Mouse (Mus musculus): ENCODE results near the gene Tmtc2. TPM values are rescaled to one million over a fixed set of nuclear protein-coding genes. Genes with fewer than 3 reads are reported as not detected.
"Not testable (repeated sequence)": the region's sequence is repeated elsewhere in the genome, so short reads cannot be mapped to it uniquely, and the experiment has no call there.

Gene Tmtc2
- polyA plus RNA-seq, 1 experiment from 2014 or later = 10.9 TPM

GRCm38 (mm10) chr10:105260053-105260452 lies 314.2 kb downstream of the Tmtc2 start:
- Histone ChIP-seq H3K9me3 (no peaks in the 10 kb centered on the region), H3K36me3 (no peaks in the 10 kb centered on the region), H3K4me3 (no peak overlapping the region), H3K27me3 (no peaks in the 10 kb centered on the region), H3K4me2 (replicated peaks) (no peak overlapping the region), H3K9ac (replicated peaks) (no peak overlapping the region), H3K27ac (replicated peaks) (no peak overlapping the region), H3K4me1 (no peaks in the 10 kb centered on the region)
- WGBS = 53% methylated on average over 3 of the region's 3 CpGs
- 0 out of 2 replicates have a peak, but pooled peaks have one; percentile 19 for ATAC-seq (ENCODE audit: low FRiP score, low read depth)

- H3K4me3 ChIP-seq; H3K4me1 ChIP-seq; H3K27ac ChIP-seq (replicated peaks); H3K9ac ChIP-seq (replicated peaks); H3K36me3 ChIP-seq; H3K4me2 ChIP-seq (replicated peaks); H3K27me3 ChIP-seq; ATAC-seq (ENCODE audit: low FRiP score, low read depth); H3K9me3 ChIP-seq: not testable (repeated sequence)
- 80% methylated on average over 22 of the region's 22 CpGs for WGBS
Measured at GRCm38 (mm10) chr10:105238291-105238690, 336.0 kb downstream of the Tmtc2 start.

GRCm38 (mm10) chr10:105232864-105233263 lies 341.4 kb downstream of the Tmtc2 start:
- Histone ChIP-seq H3K9ac (replicated peaks) (no peak overlapping the region), H3K27ac (replicated peaks) (no peak overlapping the region), H3K27me3 (no peaks in the 10 kb centered on the region), H3K4me2 (replicated peaks) (no peak overlapping the region), H3K4me3 (no peak overlapping the region), H3K36me3 (no peaks in the 10 kb centered on the region), H3K4me1 (no peaks in the 10 kb centered on the region), H3K9me3 (no peaks in the 10 kb centered on the region)
- ATAC-seq (ENCODE audit: low FRiP score, low read depth) = no peak
- WGBS = 93% methylated on average over 2 of the region's 2 CpGs

- Histone ChIP-seq H3K9me3 (no peaks in the 10 kb centered on the region), H3K4me2 (replicated peaks) (no peak overlapping the region), H3K27me3 (no peaks in the 10 kb centered on the region), H3K4me3 (no peak overlapping the region), H3K36me3 (no peaks in the 10 kb centered on the region), H3K4me1 (no peaks in the 10 kb centered on the region), H3K27ac (replicated peaks) (no peak overlapping the region), H3K9ac (replicated peaks) (no peak overlapping the region)
- ATAC-seq (ENCODE audit: low FRiP score, low read depth) = no peak
- 85% methylated on average over 7 of the region's 7 CpGs for WGBS
Measured at GRCm38 (mm10) chr10:105230416-105230815, 343.8 kb downstream of the Tmtc2 start.

- Histone ChIP-seq H3K9me3 (no peaks in the 10 kb centered on the region), H3K4me1 (no peaks in the 10 kb centered on the region), H3K27ac (replicated peaks) (no peak overlapping the region), H3K27me3 (no peaks in the 10 kb centered on the region), H3K4me3 (no peak overlapping the region), H3K36me3 (no peaks in the 10 kb centered on the region), H3K4me2 (replicated peaks) (no peak overlapping the region), H3K9ac (replicated peaks) (no peak overlapping the region)
- whole genome bisulfite sequencing = 92% methylated on average over 2 of the region's 2 CpGs
- ATAC-seq (ENCODE audit: low FRiP score, low read depth) = no peak
Measured at GRCm38 (mm10) chr10:105228623-105229022, 345.6 kb downstream of the Tmtc2 start.

DNA sequence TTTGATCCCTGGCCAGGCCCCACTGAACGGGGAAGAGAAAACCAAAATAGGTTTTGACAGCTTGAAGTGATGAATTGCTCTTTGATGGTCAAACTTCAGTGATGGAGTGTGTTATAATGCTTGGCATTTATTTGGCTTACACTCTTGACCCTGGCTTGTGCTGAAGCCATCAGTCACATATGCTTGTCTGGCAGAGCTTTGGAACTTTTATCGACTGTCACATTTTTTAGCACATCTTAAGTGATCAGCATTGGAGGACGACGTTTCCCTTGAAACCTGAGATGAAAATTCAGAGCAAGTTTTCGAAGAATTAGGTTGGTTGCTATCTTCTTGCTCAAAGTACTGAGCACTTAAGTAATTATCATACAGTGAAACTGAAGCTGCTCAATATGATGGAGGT lies 346.6 kb downstream of the Tmtc2 start:
- H3K27me3 ChIP-seq = no peaks in the 10 kb centered on the region
- no peak overlapping the region for H3K9ac ChIP-seq (replicated peaks)
- H3K36me3 ChIP-seq = no peaks in the 10 kb centered on the region
- H3K9me3 ChIP-seq = no peaks in the 10 kb centered on the region
- no peak overlapping the region for H3K4me3 ChIP-seq
- no peak for ATAC-seq (ENCODE audit: low FRiP score, low read depth)
- no peak overlapping the region for H3K4me2 ChIP-seq (replicated peaks)
- no peak overlapping the region for H3K27ac ChIP-seq (replicated peaks)
- WGBS = 71% methylated on average over 5 of the region's 5 CpGs
- no peaks in the 10 kb centered on the region for H3K4me1 ChIP-seq

- Histone ChIP-seq H3K27me3 (no peaks in the 10 kb centered on the region), H3K27ac (replicated peaks) (no peak overlapping the region), H3K4me2 (replicated peaks) (no peak overlapping the region), H3K9me3 (no peaks in the 10 kb centered on the region), H3K4me3 (no peak overlapping the region), H3K9ac (replicated peaks) (no peak overlapping the region), H3K36me3 (no peaks in the 10 kb centered on the region), H3K4me1 (no peaks in the 10 kb centered on the region)
- no peak for ATAC-seq (ENCODE audit: low FRiP score, low read depth)
- 89% methylated on average over 6 of the region's 6 CpGs for WGBS
Measured at GRCm38 (mm10) chr10:105225714-105226113, 348.5 kb downstream of the Tmtc2 start.

- no peak overlapping the region for H3K27ac ChIP-seq (replicated peaks)
- H3K9me3 ChIP-seq = no peaks in the 10 kb centered on the region
- H3K36me3 ChIP-seq = no peaks in the 10 kb centered on the region
- no peaks in the 10 kb centered on the region for H3K4me1 ChIP-seq
- no peaks in the 10 kb centered on the region for H3K27me3 ChIP-seq
- no peak overlapping the region for H3K4me3 ChIP-seq
- WGBS = 92% methylated on average over 5 of the region's 5 CpGs
- H3K4me2 ChIP-seq (replicated peaks) = no peak overlapping the region
- ATAC-seq (ENCODE audit: low FRiP score, low read depth) = no peak
- H3K9ac ChIP-seq (replicated peaks) = no peak overlapping the region
Measured at GRCm38 (mm10) chr10:105222904-105223303, 351.3 kb downstream of the Tmtc2 start.

DNA sequence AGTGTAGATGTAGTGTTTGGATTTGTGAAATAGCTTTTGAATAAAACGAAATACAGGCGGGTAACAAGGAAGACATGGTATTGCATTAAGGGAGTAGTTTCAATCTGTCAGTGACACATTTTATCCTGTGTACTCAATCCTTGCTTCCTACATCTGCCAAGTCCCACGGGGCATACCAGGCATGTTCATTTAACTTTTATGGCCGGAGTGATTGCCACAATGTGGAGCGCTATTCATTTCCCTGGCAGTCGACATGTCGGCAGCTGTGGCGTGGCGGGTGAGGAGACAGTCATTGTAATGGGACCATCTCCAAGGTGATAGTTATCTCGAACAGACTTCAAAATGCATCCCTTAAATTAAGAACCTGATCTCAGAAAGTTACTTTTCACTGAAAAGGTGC lies 372.8 kb downstream of the Tmtc2 start:
- Histone ChIP-seq H3K4me3 (no peak overlapping the region), H3K27me3 (no peaks in the 10 kb centered on the region), H3K4me2 (replicated peaks) (no peak overlapping the region), H3K9ac (replicated peaks) (no peak overlapping the region), H3K36me3 (no peaks in the 10 kb centered on the region), H3K9me3 (no peaks in the 10 kb centered on the region), H3K27ac (replicated peaks) (no peak overlapping the region), H3K4me1 (peaks cover 9% of the 10 kb centered on the region)
- no peak for ATAC-seq (ENCODE audit: low FRiP score, low read depth)
- WGBS = 81% methylated on average over 10 of the region's 10 CpGs

GRCm38 (mm10) chr10:105200678-105201077 lies 373.6 kb downstream of the Tmtc2 start:
- Histone ChIP-seq H3K27ac (replicated peaks) (no peak overlapping the region), H3K9me3 (no peaks in the 10 kb centered on the region), H3K4me2 (replicated peaks) (no peak overlapping the region), H3K27me3 (no peaks in the 10 kb centered on the region), H3K4me1 (peaks cover 9% of the 10 kb centered on the region), H3K9ac (replicated peaks) (no peak overlapping the region), H3K4me3 (no peak overlapping the region), H3K36me3 (no peaks in the 10 kb centered on the region)
- ATAC-seq (ENCODE audit: low FRiP score, low read depth) = peak; percentile 24; the same call in 1 of the 2 replicates
- WGBS = 77% methylated on average over 2 of the region's 2 CpGs

GRCm38 (mm10) chr10:105200092-105200491 lies 374.2 kb downstream of the Tmtc2 start:
- WGBS = 13% methylated on average over 4 of the region's 4 CpGs
- Histone ChIP-seq H3K9me3 (no peaks in the 10 kb centered on the region), H3K4me3 (no peak overlapping the region), H3K4me2 (replicated peaks) (no peak overlapping the region), H3K27me3 (no peaks in the 10 kb centered on the region), H3K27ac (replicated peaks) (peak overlapping the region; percentile 43), H3K9ac (replicated peaks) (no peak overlapping the region), H3K4me1 (peaks cover 9% of the 10 kb centered on the region), H3K36me3 (no peaks in the 10 kb centered on the region)
- peak; percentile 90 for ATAC-seq (ENCODE audit: low FRiP score, low read depth)

- WGBS = 50% methylated on average over 5 of the region's 5 CpGs
- Histone ChIP-seq H3K27me3 (no peaks in the 10 kb centered on the region), H3K27ac (replicated peaks) (peak overlapping the region; percentile 43), H3K9ac (replicated peaks) (no peak overlapping the region), H3K4me2 (replicated peaks) (no peak overlapping the region), H3K4me3 (no peak overlapping the region), H3K9me3 (no peaks in the 10 kb centered on the region), H3K4me1 (peaks cover 9% of the 10 kb centered on the region), H3K36me3 (no peaks in the 10 kb centered on the region)
- no peak for ATAC-seq (ENCODE audit: low FRiP score, low read depth)
Measured at GRCm38 (mm10) chr10:105199515-105199914, 374.7 kb downstream of the Tmtc2 start.

GRCm38 (mm10) chr10:105195377-105195776 lies 378.9 kb downstream of the Tmtc2 start:
- Histone ChIP-seq H3K4me2 (replicated peaks) (no peak overlapping the region), H3K36me3 (no peaks in the 10 kb centered on the region), H3K9me3 (no peaks in the 10 kb centered on the region), H3K4me3 (no peak overlapping the region), H3K4me1 (peaks cover 9% of the 10 kb centered on the region), H3K27me3 (no peaks in the 10 kb centered on the region), H3K27ac (replicated peaks) (no peak overlapping the region), H3K9ac (replicated peaks) (no peak overlapping the region)
- WGBS = 93% methylated on average over 2 of the region's 2 CpGs
- no peak for ATAC-seq (ENCODE audit: low FRiP score, low read depth)

All from midbrain, embryonic 12.5 days (tissue).